Mouse (Mus musculus): ENCODE measurements at regions not wholly inside any gene's neighbourhood (a gene's known extent, or its start where the extent isn't known, plus 50 kb on each side); places are given as distances from the start of the nearest gene placed in this dataset.

DNA sequence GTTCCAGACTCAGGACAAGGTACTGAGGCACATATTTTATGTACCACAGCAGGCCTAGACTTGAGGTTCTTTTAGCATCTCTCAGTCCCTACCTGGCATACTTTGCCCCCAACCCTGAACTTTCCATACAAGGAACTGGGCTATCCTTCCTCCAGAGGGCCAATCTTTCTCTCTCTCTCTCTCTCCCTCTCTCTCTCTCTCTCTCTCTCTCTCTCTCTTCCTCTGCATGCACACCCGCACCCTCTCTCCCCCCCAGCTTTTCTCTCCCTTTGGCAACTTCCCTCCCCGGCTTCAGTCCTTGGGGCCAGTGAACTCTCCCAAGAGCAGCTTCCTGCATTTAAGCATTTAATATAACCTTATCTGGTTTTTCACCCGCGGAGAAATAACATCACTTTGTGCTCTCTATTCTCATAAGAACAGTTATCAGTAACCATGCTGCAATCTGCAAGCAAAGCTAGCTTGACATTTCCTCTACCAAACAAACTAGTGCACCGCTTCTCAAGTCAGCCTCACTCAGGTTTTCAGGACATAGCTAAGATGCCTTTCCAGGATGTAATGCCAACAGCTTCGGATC lies 53.3 kb upstream of the Eif4g2 start:
- no peak for TF ChIP-seq POLR2A (IDR thresholded peaks at IDR 0.05; ENCODE audit: insufficient read length, low read depth)
- no peak for TF ChIP-seq TCF12 (IDR thresholded peaks at IDR 0.05; ENCODE audit: insufficient read depth, poor library complexity, severe bottlenecking)

Measured in myocyte (in vitro differentiated cells).